Mouse (Mus musculus): ENCODE data around the gene Nfia.

Gene Nfia

DNA sequence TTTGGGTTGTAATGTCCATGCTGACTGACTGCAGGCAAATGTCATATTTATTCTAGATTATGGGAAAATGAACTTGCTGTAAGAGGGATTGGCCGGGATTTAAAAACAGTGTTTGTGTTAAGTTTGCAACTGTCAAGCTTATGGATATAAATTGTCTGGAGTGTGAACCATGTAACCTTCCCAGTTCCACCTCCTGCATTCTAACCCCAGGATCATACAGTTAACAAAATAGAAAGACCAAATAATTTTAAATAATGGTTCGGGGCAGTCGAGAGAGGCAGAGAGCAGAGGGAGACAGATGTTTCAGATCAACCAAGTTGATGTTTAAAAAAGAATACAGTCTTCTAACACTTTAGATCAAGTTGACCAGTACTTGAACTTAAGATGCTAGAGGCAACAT is 290.7 kb downstream of the Nfia start:
- DNase-seq (ENCODE audit: low read depth), result no peak

DNA sequence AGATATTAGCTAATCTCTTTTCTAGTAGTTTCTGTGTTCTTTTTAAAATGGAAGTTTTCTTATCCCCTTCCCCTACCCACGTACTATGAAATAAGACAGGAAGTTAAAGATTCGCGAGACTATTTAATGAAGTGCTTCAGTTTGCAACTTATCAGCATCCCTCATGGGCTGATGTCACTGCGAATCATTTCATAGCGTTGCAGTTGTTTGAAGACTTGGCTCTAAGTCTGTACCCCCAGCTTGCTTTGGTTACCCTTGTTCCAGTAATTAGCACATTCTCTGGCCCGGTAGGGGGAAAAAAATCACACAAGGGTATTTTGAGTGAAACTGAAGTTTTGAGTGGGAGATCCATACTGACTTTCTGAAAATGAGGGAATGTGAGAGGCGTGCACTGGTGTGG is 303.6 kb downstream of the Nfia start:
- DNase-seq (ENCODE audit: low read depth), result no peak

DNA sequence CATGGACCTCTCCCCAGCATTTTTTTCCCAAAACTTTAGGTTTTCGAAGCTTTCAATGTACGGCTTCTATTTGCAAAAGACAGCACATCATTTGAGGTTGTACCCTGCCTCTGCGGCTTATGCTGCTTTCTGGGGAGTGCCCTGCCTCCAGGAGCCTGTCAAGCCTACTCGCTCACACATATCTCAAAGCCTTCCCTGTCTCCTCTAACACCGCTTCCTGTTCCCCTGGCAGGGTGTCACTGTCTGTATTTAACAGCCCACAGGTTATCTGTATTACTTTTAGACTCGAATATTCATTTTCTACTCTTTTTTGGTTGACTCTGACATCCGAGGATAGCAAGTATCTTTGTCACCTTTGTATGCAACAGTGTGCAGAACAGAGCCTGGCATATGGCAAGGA is 304.1 kb downstream of the Nfia start:
- DNase-seq (ENCODE audit: low read depth), result no peak

DNA sequence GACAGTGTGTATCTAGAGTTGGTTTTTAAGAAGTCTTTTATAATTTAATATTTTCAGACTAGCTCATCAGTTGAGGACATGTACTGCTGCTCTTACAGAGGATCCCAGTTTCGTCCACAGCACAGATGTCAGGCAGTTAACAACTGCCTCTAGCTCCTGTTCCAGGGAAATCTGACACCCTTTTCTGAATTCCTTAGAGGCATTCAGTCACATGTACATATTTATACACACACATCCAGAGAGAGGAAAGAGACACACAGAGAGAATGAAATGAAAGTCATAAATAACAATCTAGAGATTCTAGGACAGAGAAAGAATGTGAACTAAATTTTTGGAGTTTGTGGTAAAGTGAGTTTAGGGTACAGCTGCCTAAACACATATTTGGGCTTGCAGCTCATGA is 308.1 kb downstream of the Nfia start:
- no peak for DNase-seq (ENCODE audit: low read depth)

DNA sequence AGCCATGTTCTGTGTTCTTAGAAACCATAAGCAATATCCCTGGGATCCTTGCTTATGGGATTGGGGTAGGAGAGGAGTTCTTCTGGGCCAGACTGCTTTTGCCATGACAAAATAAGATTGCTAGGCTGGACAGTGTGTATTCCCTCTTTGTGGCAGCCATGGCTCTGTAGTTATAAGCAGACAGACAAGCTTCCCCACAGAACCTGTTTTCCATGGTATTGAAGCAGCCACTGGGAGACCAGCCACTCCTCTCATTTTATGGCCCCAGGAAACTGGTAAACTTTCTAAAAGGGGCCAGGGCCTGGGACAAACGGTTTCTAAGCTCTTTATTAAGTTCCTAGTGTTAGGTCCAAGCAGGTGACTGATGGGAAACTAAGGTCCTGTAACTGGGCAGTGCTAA is 309.4 kb downstream of the Nfia start:
- DNase-seq (ENCODE audit: low read depth), result no peak

DNA sequence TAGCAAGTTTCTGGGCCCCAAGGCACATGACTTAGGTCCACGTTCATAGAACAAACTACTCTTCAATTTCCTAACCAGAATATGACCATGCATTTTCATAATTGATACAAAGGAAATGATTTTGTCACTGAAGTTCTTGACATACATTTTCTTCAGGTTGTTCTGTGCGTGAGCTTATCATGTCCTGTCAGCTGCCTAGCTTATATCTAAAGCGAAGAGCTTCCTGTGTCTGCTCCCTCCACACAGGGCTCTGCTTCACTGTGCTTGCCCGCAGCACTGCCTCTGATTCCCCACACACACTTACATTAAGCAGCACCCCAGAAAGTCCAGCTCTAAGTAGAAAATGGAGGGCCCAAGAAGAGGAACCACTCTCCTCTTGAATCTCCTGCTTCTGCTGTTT is 310.0 kb downstream of the Nfia start:
- DNase-seq (ENCODE audit: low read depth), result no peak

DNA sequence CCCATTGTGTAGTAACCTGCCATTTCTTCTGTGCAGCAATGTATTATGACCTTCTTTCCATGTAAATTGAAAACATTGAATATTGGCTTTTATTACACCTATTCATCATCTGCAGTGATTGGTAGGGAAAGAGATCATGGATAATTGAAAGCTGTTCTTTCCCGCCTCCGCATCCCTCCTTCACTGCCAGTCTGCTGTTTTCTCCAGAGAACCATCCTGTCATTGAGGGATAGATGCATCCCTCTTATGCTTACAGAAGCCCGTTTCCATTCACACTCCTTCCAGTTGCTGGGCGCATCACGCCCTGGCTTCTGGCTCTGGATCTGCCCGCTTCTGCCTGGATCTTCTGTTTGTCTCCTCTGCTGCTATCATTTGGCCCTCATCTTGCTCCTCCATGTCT is 312.5 kb downstream of the Nfia start:
- DNase-seq (ENCODE audit: low read depth), result no peak

DNA sequence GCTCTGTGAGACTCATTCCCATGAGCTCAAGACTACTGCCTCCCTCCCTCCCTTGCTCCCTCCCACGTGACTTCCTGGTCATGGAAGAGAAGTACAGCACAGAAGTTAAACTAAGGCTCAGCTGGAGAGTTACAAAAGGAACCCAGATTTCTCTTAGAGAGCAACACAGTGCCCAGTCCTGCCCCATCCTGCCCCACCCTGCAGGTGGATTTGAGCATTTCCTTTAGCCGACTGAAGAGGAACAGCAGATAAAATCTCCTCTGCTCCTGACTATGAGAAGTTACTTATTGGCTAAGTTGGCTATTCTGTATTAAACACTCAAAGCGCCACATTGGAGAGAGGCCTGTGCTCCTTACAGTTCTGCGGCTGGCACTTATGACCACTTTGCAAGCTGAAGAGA is 314.4 kb downstream of the Nfia start:
- no peak for DNase-seq (ENCODE audit: low read depth)

DNA sequence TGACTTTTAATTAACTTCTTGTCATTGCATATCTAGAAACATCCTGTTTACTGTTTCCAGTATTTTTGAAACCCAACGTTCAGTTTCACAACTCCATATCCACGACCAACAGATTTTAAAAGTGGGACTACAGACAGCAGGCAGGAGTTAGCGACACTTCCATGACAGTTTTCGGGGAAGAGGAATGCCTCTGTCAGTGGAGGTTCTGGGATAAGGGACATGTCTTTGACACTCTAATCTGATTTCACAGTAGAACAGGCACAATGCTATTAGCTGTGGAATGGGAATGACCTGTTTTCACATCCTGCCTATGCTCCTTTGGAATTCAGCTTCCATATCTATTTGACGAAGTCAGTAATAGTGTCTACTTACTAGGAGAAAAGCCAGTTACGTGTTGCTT is 317.5 kb downstream of the Nfia start:
- DNase-seq (ENCODE audit: low read depth), result no peak

DNA sequence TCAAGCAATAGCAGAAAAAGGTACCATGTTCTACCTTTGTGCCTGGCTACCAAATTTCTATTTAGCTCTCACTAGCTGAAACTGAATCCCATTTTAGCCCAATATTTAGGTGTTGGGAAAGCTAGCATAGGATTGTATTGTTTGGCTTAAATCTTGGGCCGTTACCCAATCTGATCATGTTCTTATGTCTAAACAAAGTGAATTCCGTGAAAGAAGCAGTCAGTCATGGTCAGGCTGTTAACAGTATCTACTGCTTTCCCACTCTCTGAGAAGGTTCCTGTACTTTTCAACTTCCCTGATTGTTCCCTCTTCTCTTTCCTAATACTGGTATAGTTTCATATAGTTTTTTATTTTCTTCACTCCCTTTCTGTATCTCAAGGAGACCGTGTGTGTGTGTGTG is 318.1 kb downstream of the Nfia start:
- DNase-seq (ENCODE audit: low read depth), result no peak

DNA sequence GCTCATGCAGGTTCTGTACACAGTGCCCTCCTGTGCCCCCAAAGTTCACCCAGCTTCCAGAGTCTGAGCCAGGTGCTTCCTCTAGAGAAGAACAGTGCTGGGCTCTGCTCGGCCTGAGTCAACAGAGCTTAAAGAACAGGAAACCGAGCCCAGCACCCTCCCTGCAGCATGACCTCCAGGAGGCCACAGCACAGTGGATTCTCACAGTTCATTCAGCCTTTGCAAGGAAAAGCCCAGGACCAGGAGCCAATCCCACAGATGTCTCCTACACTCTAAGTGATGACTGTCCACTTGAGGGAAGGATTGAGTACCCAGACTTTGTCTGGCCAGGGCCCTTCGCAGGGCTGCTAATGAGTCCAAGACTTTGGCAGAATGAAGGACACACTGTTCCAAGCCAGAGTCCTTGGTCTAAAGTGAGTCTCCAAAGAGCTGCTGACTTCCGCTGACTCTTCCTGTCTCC is 318.9 kb downstream of the Nfia start:
- peak; percentile 34 for DNase-seq (ENCODE audit: low read depth)

DNA sequence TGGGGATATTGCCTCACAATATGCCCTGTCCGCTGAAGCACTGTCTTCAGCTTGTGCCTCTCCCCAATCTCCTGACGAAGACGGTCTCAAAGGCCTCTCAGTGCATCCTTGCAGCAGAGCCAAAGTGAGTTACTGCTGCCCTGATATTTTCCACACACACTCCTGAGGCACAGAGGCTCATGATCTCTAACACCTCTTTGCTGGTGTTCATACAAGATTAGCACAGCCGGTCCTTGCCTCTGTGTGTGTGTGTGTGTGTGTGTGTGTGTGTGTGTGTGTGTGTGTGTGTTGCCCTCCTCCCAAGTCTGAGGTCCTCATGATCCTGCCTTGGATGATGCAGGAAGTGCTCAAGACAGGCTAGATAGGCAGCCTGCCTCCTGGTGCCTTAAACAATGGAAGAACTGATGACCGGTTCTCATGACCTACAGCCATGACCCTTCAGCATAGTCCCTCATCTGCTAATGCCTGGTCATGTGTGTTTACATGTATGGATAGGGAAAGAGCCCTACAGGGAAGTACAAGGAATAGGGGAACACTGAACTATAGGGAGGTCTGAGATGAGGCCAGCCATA is 319.5 kb downstream of the Nfia start:
- DNase-seq (ENCODE audit: low read depth), result no peak

DNA sequence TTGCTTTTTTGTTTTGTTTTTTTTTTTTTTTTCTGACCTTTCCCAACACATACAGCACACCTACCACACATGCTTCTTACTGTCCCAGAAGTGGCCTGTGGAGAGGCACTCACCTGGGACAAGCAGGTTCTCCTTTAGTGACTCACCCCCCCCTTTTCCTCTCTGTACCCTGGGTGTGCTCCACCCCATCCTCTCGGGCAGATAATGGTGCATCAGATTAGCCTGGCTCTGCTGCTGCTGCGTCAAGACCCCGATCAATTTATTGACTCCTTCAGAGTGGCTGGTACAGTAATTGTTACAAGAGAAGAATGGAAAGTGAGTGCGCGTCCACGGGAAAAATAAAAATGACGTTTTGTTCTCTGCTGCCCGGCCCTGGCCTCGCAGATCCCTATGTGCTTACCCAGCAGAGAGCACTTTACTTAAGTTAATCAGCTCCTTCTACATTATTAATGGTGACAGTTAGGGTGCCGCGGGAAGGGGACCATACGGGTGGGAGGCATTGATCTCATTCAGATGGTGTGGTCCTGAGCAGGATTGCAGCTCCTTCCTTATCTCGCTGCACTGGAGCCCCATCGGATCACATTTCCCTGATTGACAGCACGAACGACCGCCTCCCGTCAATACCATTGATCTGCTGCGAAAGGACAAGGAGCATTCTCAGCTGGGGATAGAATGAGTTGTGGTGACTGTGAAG is 321.7 kb downstream of the Nfia start:
- no peak for DNase-seq (ENCODE audit: low read depth)

DNA sequence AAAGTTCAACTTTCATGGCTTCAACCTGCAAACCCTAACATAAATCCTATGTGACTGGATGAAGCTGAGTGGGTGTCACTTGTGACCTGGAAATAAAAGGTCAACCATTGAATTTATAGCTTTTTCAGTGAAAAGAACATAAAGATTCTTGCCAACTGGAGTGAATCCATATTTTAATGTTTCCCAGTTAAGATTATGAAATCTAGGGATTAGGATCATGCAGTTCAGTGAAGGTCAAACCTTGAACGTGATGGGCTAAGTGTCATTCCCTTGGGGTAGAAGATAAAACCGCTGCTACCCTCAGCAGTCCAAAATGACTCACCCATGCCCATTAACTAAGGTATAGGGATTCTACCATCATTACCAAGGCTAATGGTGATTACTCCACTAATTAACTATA is 322.5 kb downstream of the Nfia start:
- no peak for DNase-seq (ENCODE audit: low read depth)

DNA sequence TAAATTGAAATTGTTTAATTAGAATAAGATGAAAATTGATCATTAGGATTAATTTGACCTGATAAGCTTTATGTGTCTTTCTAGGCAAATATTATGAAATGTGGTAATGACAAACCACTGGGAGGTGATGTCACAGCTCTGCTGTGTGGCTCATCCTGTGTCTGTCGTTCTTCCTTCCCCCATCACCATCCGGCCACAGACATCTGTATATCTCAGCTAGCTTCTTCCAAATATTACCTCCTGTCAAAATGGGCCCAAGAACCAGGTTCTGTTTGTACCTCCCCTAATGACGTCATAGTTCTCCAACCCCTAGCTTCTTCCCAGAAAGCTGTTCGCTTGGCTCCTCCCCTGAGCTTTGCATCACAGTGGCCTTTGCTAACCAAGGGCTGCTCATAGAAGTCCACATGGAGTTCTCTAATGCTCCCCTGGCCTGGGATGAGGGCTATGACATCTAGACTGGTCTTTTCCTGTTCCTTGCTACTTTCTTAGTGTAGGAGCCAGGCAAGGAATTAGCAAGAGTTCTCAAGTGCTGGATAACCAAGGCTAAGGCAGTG is 324.6 kb downstream of the Nfia start:
- DNase-seq (ENCODE audit: low read depth), result no peak

DNA sequence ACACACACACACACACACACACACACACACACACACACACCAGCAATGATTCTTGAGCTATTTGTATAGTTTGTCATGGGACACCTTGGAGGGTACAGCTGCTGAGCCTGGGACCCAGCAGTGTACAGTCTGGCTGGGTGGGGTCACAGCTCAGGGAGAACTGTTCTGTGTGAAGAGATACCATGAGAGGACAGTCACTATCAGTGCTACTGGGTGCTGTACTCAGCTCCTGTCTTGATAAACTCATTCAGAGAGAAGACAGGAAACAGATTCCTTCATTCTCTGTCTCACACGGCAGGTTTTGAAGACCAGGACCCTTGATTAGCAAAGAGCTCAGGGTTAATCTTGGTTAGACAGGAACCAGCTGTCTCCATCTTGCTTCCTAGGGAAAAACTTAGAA is 326.1 kb downstream of the Nfia start:
- no peak for DNase-seq (ENCODE audit: low read depth)

DNA sequence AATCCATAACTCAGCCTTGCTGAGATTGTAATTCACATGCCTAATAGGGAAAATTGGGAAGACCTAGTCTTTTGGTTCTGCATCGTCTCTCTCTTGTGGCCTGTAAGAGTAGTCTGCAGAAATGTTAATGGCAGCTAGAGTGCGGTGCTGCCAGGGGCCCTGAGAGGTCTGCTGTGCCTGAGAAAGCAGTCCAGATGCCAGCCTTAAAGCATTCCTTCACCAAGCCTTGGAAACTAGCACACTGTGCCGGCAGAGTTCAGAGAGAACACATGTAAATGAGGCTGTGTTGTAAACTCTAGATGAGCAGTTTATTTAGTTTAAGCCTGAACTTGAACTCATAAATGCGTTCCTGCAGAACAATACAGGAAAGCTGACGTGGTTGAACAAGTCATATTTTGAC is 326.9 kb downstream of the Nfia start:
- DNase-seq (ENCODE audit: low read depth), result no peak

DNA sequence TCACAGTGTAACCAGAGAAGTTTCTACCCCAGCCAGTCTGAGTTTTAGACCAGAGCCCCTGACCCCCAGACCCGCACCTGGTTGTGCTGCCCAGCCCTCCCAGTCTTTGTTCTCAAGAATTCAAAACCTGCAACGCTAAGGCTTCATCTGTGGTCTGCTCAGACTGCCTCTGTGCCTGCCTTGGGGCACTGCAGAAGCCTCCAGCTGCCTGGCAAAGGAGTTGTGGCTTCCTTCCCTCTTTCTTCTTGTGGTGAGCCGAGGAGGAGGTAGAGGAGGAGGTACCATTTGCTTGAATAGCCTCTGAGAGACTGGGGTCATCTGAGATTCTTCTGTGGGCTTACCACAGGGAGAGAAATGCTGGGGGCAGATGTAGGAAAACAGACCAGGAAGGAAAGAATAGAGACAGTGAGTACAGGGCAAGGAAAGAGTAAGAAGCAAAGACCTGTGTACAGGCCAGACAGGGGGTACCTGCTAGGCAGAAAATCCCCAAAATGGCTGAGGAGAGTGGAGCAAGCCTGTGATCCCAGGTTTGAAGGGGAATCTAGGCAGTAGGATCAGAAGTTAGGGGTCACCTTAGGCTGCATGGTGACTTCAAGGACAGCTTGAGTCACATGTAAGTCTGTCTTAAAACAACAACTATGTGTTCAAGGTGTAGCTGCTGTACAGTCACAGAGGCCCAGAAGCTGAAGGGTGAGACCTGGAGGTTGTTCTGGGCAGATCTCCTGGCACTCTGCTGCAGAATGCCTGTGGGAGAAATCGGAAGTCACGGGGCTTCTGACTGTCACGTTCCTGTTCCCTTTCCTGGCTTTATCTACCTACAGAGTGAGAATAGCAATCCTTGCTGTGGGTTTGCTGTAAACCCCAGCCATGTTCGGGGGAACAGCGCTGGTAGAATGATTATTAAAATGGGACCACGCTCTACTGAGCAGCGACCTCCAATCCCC is 328.9 kb downstream of the Nfia start:
- DNase-seq (ENCODE audit: low read depth), result no peak

DNA sequence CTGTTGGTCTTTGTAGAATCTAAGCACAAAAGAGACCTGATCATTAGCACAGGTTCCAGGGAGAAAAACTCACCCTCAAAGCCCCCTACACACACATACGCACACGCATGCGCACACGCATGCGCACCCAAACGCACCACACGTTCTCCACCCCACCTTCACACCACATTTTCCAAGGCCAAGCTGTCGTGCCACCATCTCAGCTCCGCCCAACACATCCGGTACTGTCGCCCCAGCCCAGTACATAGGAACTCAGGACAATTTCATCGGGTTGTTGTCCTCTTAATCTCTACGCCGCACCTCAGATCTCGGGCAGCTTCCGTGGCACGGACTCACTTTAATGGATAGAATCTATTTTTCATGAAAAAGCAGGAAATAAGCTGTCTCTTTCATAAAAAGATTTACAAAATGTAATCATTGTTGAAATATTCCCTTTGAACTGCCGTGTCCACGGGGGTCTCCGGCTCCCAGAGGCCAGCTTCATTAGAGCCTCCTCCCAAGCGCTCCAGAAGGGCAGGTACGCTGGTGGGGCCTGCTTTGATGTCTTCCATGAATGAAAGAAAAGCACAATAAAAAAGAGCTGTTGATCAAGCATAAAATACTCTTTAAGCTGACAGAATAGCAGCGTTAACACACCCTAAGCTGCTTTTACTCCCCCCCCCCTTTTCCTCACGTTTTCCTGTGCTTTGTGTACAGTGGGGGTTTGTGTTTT is 330.2 kb downstream of the Nfia start:
- no peak for DNase-seq (ENCODE audit: low read depth)

DNA sequence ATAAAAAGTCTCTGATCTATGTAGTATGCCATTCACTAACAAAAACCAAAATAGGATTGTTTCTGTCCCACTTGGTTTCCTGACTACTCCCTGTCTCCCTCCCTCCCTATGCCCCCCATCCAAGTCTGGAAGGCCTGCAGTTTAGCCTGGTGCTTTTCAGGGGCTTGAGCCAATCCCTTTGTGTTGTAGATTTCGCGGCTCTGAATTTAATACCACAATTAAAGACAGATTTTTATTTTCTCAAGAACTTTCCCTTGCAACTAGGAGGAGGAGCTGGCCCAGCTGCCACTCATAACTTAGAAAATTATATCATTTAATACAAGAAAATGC is 330.8 kb downstream of the Nfia start:
- DNase-seq (ENCODE audit: low read depth), result no peak

DNA sequence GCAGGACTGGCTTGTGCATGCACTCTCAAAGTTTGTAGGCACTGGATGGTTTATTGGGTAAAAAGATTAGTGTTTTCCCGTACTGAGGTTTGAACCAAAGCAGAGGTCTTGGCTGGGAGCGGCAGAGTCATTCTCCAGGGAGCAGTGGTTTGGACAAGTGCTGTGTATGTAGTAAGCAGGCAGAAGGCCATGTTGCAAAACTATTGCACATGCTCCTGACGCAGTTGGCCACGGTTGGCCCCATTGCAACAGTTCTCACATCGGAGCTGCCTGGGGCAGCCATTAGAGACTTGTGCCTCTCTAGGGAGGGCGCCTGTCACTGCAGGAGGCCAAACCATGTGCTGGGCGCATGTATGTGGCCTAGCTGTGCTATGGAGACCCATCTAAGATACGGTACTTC is 331.6 kb downstream of the Nfia start:
- no peak for DNase-seq (ENCODE audit: low read depth)
